ENCODE assay signal across 7 mouse cellular contexts in the genomic region with DNA sequence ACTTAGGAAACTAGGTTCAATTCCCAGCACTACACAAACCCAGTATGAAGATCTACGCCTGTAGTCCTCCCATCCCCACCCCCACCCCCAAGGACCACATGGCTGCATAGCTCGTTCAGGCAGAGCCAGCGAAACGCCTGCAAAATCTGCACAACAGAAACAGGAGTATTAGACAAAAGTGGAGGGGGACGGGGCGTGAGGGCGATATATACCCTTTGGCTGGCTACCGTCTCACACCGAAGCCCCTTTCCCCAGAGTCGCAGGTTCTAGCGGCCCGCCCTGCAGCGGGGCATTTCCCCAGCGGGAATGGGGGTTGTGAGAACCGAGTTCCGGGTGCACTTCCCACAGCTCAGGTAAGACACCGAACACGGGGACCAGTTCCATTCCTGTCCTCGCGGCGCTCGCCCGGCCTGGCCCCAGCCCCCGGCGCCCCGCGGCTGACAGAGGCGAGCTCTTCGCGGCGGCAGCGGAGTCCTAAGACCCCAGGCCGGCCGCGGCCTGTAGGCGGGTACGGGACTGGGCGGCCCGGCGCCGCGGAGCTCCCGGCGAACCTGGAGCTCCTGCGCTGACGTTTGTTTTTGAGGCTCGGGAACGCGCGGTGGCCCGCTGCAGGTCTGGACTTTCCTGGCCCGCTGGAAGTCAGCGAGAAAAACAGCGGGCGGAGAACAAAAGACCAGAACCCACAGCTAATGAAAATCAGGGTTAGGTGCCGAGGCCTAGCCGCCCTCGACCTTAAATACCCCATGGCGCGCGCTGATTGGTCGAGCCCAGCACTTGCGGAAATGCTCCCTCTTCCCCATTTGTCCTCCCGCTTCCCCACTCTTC. TPM values are rescaled to one million over a fixed set of nuclear protein-coding genes. Genes with fewer than 3 reads are reported as not detected.
DNase-seq lines count a peak whose midpoint lies in the region; ATAC-seq and TF ChIP-seq lines count a peak whose summit lies in the region.

No protein-coding gene starts in this region.

- no peak overlapping the region for H3K27ac ChIP-seq in cortical plate, adult 2 months (ENCODE audit: insufficient read depth, low read length)
- H3K27ac ChIP-seq in limb, embryonic 10.5 days = peak overlapping the region; percentile 100
- H3K27ac ChIP-seq in midbrain, embryonic 12.5 days (replicated peaks) = peak overlapping the region; percentile 91

- peaks cover 22% of the 10 kb centered on the region for H3K27me3 ChIP-seq in limb, embryonic 10.5 days (ENCODE audit: low read depth, poor library complexity, severe bottlenecking)
- peaks cover 32% of the 10 kb centered on the region for H3K27me3 ChIP-seq in midbrain, embryonic 12.5 days

- H3K4me2 ChIP-seq in midbrain, embryonic 12.5 days (replicated peaks) = peak overlapping the region; percentile 74

- peak; percentile 76 to 92 for DNase-seq in adrenal gland, adult (ENCODE audit: inconsistent age in 2 of 2, low spot score in 1 of 2)
- peak; percentile 66 for DNase-seq in gastrocnemius, postnatal 10 days
- peak; percentile 96 for DNase-seq in limb, embryonic 10.5 days (ENCODE audit: low spot score)
- peak; percentile 59 for DNase-seq in skeletal muscle tissue, adult 2 months (ENCODE audit: low read depth, low spot score)

- H3K9me3 ChIP-seq in limb, embryonic 10.5 days (replicated peaks) = no peaks in the 10 kb centered on the region
- H3K9me3 ChIP-seq in midbrain, embryonic 12.5 days = no peaks in the 10 kb centered on the region

- TF ChIP-seq POLR2A in cortical plate, adult 2 months (IDR thresholded peaks at IDR 0.05; ENCODE audit: extremely low read depth, insufficient read depth, low read length) = no peak

- ATAC-seq in inflammation-experienced regulatory T-cells, adult 6 months = peak; percentile 83
- ATAC-seq in midbrain, embryonic 12.5 days (ENCODE audit: low FRiP score, low read depth) = peak; percentile 89

- no peaks in the 10 kb centered on the region for H3K4me1 ChIP-seq in cortical plate, adult 2 months (ENCODE audit: control insufficient read depth, insufficient read depth, low read length)
- H3K4me1 ChIP-seq in limb, embryonic 10.5 days = peaks cover 13% of the 10 kb centered on the region
- 0 out of 2 replicates have a peak, but pooled peaks cover 7% of the 10 kb centered on the region for H3K4me1 ChIP-seq in midbrain, embryonic 12.5 days

- WGBS in limb, embryonic 10.5 days = under 1% methylated on average over 64 of the region's 64 CpGs
- under 1% methylated on average over 64 of the region's 64 CpGs for WGBS in midbrain, embryonic 12.5 days

- peak overlapping the region; percentile 96 for H3K9ac ChIP-seq in midbrain, embryonic 12.5 days (replicated peaks)

- no peak for TF ChIP-seq CTCF in cortical plate, adult 2 months (IDR thresholded peaks at IDR 0.05; ENCODE audit: extremely low read depth, insufficient read depth, low read length)

- H3K4me3 ChIP-seq in cortical plate, adult 2 months (ENCODE audit: insufficient read depth, low read length) = peak overlapping the region; percentile 25
- peak overlapping the region; percentile 84 for H3K4me3 ChIP-seq in limb, embryonic 10.5 days
- H3K4me3 ChIP-seq in midbrain, embryonic 12.5 days = peak overlapping the region; percentile 75

- peaks cover 9% of the 10 kb centered on the region for H3K36me3 ChIP-seq in limb, embryonic 10.5 days
- no peaks in the 10 kb centered on the region for H3K36me3 ChIP-seq in midbrain, embryonic 12.5 days

RNA-seq across cellular contexts. Expression of gene BC107364, which starts 37.8 kb away (rescaled TPM):
- not detected in 2 replicates for polyA plus RNA-seq in cortical plate, adult 2 months (2012; rRNA removed)
- total RNA-seq in gastrocnemius, postnatal 10 days (2021) = not detected
- not detected for polyA plus RNA-seq in inflammation-experienced regulatory T-cells, adult 6 months (2017; shearing (Covaris generic))
- 0.14 TPM in 1 of 2 replicates, not detected in the other for polyA plus RNA-seq in limb, embryonic 10.5 days (2016; fragmentation: Nextera tagmentation; extraction: Ambion mirVana)
- 0.26 TPM in 1 of 2 replicates, not detected in the other for polyA plus RNA-seq in midbrain, embryonic 12.5 days (2016; fragmentation: Nextera tagmentation; extraction: Ambion mirVana)

Comparison
In these comparisons a context has a peak if more than half of its experiments do, and no peak if none do; other contexts are left out.
1. H3K4me3 ChIP-seq: peak in every context shown above with its lines; median percentile 84 in limb, embryonic 10.5 days; 75 in midbrain, embryonic 12.5 days; 25 in cortical plate, adult 2 months.